Mouse (Mus musculus): ENCODE measurements at regions not wholly inside any gene's neighbourhood (a gene's known extent, or its start where the extent isn't known, plus 50 kb on each side); places are given as distances from the start of the nearest gene placed in this dataset.

GRCm38 (mm10) chr2:61922496-61922895 lies 119.8 kb downstream of the Tbr1 start:
- DNase-seq (ENCODE audit: low read depth), result no peak

GRCm38 (mm10) chr2:61938296-61938695 lies 108.0 kb upstream of the Slc4a10 start:
- no peak for DNase-seq (ENCODE audit: low read depth)

- DNase-seq (ENCODE audit: low read depth), result no peak
Measured at GRCm38 (mm10) chr2:61965916-61966315, 80.3 kb upstream of the Slc4a10 start.

- peak; percentile 31 for DNase-seq (ENCODE audit: low read depth)
Measured at GRCm38 (mm10) chr2:61967724-61968123, 78.5 kb upstream of the Slc4a10 start.

DNA sequence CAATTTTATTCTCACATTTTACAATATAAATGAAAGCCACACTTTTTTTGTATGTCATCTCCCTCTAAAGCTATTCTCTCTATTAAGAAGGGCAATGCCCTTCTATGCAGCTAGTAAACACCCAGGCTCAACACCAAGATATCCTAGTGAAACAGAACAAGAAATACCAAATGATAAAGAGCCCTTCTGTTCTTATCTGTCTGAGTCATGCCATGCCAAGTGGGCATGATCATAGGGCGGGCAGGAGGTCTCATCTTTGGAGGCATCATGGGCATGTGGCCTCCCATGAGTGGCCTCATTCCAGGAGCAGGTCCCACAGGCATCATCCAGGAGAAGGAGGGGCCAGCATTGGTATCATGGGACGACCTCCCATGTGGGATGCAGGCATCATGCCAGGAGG lies 76.2 kb upstream of the Slc4a10 start:
- DNase-seq (ENCODE audit: low read depth), result no peak

GRCm38 (mm10) chr2:61984771-61985170 lies 61.5 kb upstream of the Slc4a10 start:
- DNase-seq (ENCODE audit: low read depth), result peak; percentile 4

DNA sequence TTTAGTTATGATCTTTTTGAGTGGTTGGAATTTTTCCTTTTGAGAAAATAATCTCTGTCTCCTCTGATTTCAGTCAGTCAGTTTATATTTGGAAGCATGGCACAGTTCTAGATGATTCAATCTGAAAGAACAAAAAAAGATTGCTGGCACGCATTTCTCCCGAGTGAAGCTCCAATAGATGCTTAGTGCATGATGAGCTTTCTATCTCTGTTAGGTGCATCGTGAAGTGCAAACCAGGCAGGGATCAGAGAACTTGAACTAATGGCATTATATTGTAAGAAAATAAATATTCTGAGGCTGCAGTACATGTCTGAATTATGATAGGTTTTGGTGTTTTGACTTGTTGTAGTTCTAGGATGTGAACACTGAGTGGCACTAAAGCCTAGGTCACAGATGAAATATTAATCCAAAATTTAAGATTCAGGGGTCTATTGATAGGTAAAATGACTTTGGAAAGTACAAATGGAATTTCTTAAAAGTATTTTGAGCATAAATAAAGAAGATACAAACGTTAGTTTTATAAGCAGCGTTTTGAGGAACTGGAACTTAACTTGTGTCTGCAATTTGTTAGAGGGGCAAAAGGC lies 59.2 kb upstream of the Slc4a10 start:
- DNase-seq (ENCODE audit: low read depth), result peak; percentile 3
